In the genomic region with DNA sequence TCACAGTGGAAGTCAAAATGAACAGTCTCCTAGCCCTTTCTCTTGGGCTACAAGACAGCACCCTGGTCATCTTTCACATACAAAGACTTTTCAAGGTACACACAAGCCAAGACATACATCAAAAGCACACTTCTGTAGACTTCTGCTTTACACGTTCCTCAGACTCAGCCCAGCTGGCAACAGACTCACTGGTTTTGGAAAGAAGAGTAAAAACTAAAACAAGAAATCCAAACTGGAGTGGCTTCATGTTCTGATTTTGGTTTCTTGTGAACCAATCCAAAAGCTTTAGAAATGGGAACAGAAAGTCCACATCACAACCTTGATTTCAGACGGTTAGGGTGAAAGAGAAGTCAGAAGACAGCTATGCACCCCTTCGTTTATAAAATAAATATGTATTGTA, we compare ENCODE assay signal across 25 mouse cellular contexts.
DNase-seq lines count a peak whose midpoint lies in the region; ATAC-seq and TF ChIP-seq lines count a peak whose summit lies in the region.
"Had no signal": no experiment of that assay in that cellular context is flagged by ENCODE, and none has a peak within 500 bp of the region (broad histone marks: within the 10 kb centered on the region; RNA-seq: fewer than 3 reads in every experiment).

No protein-coding gene starts in this region.

- H3K27ac ChIP-seq in kidney, adult 2 months (ENCODE audit: insufficient read depth, low read depth, low read length) = peak overlapping the region; percentile 56
- H3K27ac ChIP-seq in kidney, embryonic 15.5 days = no peak overlapping the region
- H3K27ac ChIP-seq in bone marrow macrophage, adult 2 months (ENCODE audit: insufficient read depth, low read depth, low read length) = peak overlapping the region; percentile 17; the same call in 1 of the 2 replicates
- H3K27ac ChIP-seq in embryonic fibroblast, embryonic 13.5 days (ENCODE audit: insufficient read depth, low read length) = peak overlapping the region; percentile 97
- H3K27ac ChIP-seq: gastrocnemius, adult 2 months; heart, embryonic 13.5 days; hindbrain, embryonic 14.5 days; hindbrain, postnatal 0 days had no signal

- DNase-seq in kidney, adult 2 months = no peak
- no peak for DNase-seq in left cerebral cortex, postnatal 36 days (ENCODE audit: low spot score in 2 of 2)
- DNase-seq in left cerebral cortex, adult 8-10 months (ENCODE audit: low spot score in 2 of 2) = no peak
- no peak for DNase-seq in adrenal gland, adult 8-10 months
- DNase-seq: adrenal gland, postnatal 10 days; adrenal gland, postnatal 36 days; cerebellum, adult 11 months; cerebellum, adult 2 months; cerebellum, adult 9-11 months; cerebellum, postnatal 25 days; forebrain, postnatal 0 days; gastrocnemius, adult 2 months; gastrocnemius, postnatal 14 days; heart, postnatal 14 days; heart, postnatal 4 days had no signal

- intact Hi-C loops in left cerebral cortex, postnatal 36 days (cut with DNase I) = no loop called here

- H3K4me2 ChIP-seq in kidney, embryonic 15.5 days = no peak overlapping the region
- H3K4me2 ChIP-seq: heart, embryonic 13.5 days; hindbrain, embryonic 14.5 days had no signal

- H3K9me3 ChIP-seq in kidney, embryonic 15.5 days (replicated peaks) = no peaks in the 10 kb centered on the region
- H3K9me3 ChIP-seq: heart, embryonic 13.5 days had no signal

- H3K4me3 ChIP-seq in kidney, adult 2 months (ENCODE audit: insufficient read depth, low read depth, low read length) = no peak overlapping the region
- no peak overlapping the region for H3K4me3 ChIP-seq in kidney, embryonic 15.5 days (replicated peaks)
- H3K4me3 ChIP-seq in bone marrow macrophage, adult 2 months (ENCODE audit: insufficient read depth, low read length) = no peak overlapping the region
- no peak overlapping the region for H3K4me3 ChIP-seq in embryonic fibroblast, embryonic 13.5 days (ENCODE audit: insufficient read depth, low read length)
- H3K4me3 ChIP-seq: gastrocnemius, adult 2 months; heart, embryonic 13.5 days had no signal

- no peak overlapping the region for H3K9ac ChIP-seq in kidney, embryonic 15.5 days
- H3K9ac ChIP-seq: forebrain, postnatal 0 days; heart, embryonic 13.5 days; hindbrain, embryonic 14.5 days had no signal

- no peak for TF ChIP-seq POLR2A in kidney, adult 2 months (IDR thresholded peaks at IDR 0.05; ENCODE audit: low read depth, low read length)
- no peak for TF ChIP-seq POLR2A in bone marrow macrophage, adult 2 months (IDR thresholded peaks at IDR 0.05; ENCODE audit: borderline replicate concordance, low read depth, low read length)
- no peak for TF ChIP-seq POLR2A in embryonic fibroblast, embryonic 13.5 days (IDR thresholded peaks at IDR 0.05; ENCODE audit: low read depth, low read length)

- no peaks in the 10 kb centered on the region for H3K36me3 ChIP-seq in kidney, adult 2 months (ENCODE audit: control insufficient read depth, insufficient read depth, low read length)
- H3K36me3 ChIP-seq in kidney, embryonic 15.5 days = no peaks in the 10 kb centered on the region

- H3K27me3 ChIP-seq in kidney, adult 2 months (replicated peaks; ENCODE audit: control insufficient read depth, insufficient read depth, low read length) = no peaks in the 10 kb centered on the region
- no peaks in the 10 kb centered on the region for H3K27me3 ChIP-seq in kidney, embryonic 15.5 days
- H3K27me3 ChIP-seq: heart, embryonic 13.5 days had no signal

- no peak for ATAC-seq in kidney, embryonic 15.5 days (replicated peaks; ENCODE audit: low FRiP score)
- ATAC-seq in megakaryocyte progenitor cell, adult 5-6 weeks (replicated peaks; ENCODE audit: poor library complexity) = peak; percentile 56
- ATAC-seq: activated CD4-positive, CD25-positive, alpha-beta regulatory T cell, adult 4 months; forebrain, embryonic 14.5 days; forebrain, postnatal 0 days; hindbrain, postnatal 0 days; inflammation-experienced regulatory T-cells, adult 6 months had no signal

- WGBS in kidney, adult 2 months = 71% methylated on average over 3 of the region's 3 CpGs
- 77% methylated on average over 3 of the region's 3 CpGs for WGBS in kidney, embryonic 15.5 days

- peaks cover 17% of the 10 kb centered on the region for H3K4me1 ChIP-seq in kidney, adult 2 months (ENCODE audit: control insufficient read depth, insufficient read depth, low read length)
- peaks cover 15% of the 10 kb centered on the region for H3K4me1 ChIP-seq in kidney, embryonic 15.5 days
- peaks cover 10% of the 10 kb centered on the region; the same call in 1 of the 2 replicates for H3K4me1 ChIP-seq in bone marrow macrophage, adult 2 months (ENCODE audit: control insufficient read depth, insufficient read depth, low read length)
- H3K4me1 ChIP-seq in embryonic fibroblast, embryonic 13.5 days (ENCODE audit: control insufficient read depth, insufficient read depth, low read length) = peaks cover 12% of the 10 kb centered on the region

- TF ChIP-seq CTCF in kidney, adult 2 months (conservative IDR thresholded peaks at IDR 0.05; ENCODE audit: insufficient read depth, insufficient read length, low read depth, low read length) = no peak
- no peak for TF ChIP-seq CTCF in bone marrow macrophage, adult 2 months (IDR thresholded peaks at IDR 0.05; ENCODE audit: low read depth, low read length)
- TF ChIP-seq CTCF in embryonic fibroblast, embryonic 13.5 days (IDR thresholded peaks at IDR 0.05; ENCODE audit: borderline replicate concordance, insufficient read depth, low read length) = no peak
